Mouse (Mus musculus) lung, postnatal 25 days (tissue): ENCODE results near the gene Plekha6.

ENCODE experiments used
- DNase-seq: peaks from one replicate; pipeline ENCODE4 v3.0.0; 2022; ENCODE audit warnings: low spot score

Gene Plekha6

DNA sequence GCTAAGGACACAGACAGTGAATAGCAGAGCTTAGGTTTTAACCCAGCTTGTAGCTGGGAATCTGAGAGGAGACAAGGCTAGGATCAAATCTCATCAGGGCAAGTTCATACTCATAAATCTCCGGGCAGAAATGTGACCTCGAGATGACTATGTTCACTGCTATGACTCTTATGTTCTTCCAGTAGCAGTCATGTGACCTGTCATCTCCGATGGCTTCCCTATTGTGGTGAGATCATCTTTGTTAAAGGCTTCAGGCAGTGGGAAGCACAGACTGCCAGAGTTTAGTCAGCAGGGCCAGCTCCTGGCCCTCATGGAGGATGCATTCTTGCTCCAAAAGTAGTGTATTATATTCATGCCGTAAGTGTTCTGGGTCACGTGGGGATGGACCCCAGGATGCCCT lies 113.0 kb downstream of the Plekha6 start:
- no peak for DNase-seq

DNA sequence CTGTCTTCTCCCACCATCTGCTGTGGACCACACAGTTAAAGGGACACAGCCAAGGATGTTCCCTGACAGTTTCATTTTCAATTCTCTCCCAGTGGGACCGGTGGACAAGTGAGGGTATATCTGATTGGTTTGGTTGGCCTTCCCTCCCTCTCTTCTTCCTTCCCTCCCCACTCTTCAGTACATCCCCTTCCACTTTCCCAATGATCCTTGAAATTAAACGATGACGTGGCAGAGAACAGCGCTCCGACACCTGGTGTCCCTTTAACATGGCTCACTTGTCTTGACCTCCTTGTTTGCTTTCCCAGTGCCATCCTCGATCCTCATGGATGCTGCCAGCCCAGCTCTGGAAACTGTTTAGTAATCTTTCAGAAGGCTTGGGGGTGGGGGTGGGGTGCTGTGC lies 114.5 kb downstream of the Plekha6 start:
- no peak for DNase-seq

DNA sequence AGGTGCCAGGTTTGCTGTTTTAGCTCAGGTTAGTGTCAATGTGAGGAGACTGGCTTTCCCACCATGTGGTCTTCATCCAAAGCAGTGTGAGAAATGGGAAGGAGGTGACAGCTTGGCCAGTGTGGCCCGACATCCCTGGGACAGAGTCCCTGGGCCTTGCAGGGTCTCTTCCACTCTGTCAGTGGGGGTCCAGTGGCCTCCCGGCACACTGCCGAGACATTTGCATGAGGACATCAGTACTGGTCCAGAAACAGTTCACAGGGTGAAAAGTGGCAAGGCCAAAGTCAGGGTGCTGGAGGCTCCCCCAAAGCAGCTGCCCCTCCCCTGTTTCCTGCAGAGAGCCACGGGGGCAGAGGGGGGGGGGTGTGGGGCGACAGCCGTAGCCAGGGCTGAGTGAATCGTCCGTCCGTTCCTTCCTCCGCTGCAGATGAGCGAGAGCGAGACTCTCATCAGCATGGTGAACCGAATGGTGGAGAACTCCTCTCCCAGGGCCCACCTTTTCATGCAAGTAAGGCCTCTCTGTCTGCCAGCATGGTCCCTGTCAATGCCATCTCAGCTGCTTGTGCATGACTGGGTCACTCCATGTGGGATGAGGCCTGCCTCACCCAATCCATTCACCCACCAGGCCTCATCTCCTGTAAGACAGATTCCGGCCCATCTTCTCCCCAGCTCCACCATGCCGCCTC lies 115.1 kb downstream of the Plekha6 start:
- no peak for DNase-seq

DNA sequence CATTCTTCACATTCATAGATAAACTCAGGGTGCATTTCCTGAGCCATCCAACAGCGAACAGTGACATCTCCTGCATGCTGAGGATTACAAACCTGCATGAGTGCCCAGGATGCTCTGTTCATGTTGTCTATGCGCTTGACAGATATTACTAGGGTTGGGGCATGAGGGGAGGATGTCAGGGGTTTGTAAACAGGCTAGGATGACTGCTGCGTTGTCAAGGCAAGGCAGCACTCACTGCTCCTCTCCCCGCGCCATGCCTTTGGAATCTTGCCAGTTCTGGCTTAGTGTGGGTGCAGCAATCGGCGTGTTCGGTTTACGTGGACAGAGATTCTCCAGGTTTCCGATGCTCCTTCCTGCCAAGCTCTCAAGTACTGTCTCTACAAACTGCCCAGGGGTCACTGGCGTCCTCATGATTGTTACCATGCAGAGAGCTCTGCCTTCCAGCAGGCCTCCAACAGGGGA lies 115.7 kb downstream of the Plekha6 start:
- no peak for DNase-seq

DNA sequence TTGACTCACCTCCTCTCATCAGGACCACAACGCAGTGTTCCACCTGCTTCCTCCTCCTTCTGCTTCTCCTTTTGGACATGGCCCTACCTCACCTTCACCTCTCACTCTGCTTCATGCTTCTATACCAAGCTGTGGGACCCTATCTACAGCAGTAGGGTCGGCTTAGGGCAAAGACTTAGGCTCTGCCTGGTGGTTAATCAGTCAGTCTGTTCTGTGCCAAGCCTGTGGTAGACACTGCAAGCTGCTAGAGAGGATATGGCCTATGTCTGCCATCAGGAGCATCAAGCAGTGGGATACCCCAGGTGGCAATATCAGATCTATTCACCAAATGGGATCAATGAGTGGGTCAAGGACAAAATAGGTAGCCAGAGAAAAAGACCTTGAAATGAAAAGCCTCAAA lies 116.5 kb downstream of the Plekha6 start:
- DNase-seq, result no peak

DNA sequence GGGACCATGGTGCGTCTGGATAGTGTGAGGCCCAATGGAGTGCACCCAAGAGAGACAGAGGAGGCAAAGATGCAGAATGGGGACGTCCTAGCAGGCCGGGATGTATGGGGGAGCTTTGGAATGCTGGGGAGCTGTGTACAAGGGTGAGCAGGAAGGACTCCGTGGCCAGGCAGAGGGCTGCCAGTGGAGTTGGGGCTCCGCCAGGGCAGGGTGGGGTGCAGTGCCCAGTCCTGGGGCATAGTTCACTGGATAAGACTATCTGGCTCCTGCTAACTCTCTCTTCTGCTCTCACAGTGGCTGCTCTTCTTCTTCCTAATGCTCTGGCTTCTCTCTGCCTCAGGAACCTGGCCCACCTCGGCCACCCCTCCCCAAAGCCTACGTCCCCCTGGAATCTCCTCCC lies 121.9 kb downstream of the Plekha6 start:
- no peak for DNase-seq

DNA sequence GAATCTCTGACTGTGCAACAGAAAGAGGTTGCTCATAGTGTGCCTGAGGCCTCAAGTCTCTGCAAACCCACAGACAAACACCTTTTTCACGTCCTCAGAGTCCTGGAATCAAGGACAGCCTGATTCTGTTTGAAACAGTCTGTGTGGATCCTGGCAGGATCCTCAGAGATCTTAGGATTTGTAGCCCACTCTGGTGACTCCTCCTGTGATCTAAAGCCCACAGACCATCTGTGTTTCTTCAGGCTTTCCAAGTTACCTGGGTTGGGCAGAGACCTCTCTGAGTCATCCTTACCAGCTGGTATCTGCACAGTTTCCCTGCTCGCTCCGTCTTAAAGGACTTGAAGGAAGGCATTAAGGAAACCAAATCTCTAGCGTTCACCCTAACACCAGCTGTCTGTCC lies 123.0 kb downstream of the Plekha6 start:
- DNase-seq, result no peak

DNA sequence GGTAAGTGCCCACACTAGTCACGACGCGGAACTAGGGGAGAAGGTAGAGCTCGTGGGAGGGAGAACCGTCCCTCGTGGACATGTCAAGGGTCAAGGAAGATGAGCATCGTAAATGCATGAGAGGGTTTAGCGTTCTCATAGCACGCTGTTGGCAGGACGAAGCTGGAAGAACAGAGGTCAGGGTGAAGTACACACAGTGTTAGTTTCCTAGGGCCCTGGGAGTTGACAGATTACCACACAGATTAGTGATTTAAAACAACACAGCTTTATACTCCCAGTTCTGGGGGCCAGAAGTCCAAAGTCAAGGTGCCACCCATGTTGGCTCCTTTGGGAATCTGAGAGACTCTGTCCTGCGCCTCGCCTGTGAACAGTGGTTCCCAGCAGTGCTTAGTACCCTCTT lies 123.9 kb downstream of the Plekha6 start:
- DNase-seq, result no peak

DNA sequence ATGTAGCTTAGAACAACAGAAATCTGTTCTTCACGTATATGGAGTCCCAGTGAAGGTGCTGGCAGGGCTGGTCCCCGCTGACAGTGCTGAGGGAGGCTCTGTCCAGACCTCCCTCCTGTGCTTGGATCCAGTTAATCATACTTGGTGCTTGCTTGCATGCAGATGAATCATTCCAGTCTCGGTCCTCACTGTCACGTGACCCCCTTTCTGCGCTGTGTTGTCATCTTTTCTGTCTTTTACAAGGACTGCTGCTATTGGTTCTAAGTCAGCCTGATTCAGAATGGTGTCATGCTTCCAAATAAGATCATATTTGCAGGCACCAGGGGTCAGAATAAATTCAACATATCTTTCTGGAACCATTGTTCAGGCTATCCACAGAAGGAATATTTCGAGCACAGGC lies 127.9 kb downstream of the Plekha6 start:
- no peak for DNase-seq

DNA sequence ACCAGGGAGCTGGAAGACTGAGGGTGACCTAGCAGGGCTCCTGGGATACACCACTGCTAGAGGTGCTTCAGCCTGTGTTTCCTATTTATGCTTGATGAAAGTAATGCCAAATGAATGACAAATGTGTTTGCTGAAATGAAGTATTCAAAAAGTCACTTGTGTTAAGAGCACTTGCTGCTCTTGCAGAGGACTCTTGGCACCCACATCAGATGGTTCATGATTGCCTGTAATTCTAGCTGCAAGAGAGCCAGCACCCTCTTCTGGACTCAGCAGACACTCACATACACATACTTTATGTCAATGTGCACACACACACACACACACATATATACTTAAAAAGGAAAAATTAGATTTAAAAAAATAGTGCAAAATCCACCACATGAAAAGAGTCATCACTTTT lies 128.6 kb downstream of the Plekha6 start:
- peak; percentile 63 for DNase-seq

DNA sequence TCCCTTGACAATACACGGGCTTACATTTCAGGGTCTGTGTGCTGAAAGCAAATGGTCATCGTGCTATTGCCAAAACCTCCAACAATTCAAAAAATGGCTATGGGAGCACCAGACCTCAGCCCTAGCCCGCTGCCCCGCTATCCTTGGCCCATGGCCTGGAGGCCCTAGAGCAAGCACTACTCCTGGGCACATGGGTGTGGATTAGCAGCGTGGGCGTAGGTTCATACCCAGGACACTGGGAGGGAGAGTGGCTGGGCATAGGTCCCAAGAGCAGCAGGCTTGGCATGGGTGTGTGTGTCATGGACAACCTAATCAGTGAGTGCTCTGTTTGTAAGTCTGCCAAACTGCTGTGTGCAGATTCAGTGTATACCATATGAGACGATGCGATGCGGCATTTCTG lies 132.4 kb downstream of the Plekha6 start:
- DNase-seq, result peak; percentile 62

DNA sequence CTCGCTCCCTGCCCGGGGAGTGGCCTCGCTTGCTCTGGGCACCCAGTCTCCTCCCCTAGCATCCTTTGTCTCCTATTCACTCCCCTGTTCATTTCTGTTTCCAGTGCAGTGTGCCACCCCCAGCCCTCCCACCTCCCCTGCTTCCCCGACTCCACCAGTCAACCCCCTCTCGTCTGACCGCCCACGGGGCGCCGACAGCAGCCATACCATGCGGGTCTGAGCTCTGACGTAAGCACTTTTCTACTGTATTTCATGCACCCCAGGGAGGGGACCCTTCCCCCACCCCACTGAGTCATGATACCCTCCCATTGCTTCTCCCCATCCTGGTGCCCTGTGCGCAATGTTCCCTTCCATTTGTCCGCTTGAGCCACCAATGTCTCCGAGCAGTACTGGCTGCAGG lies 134.8 kb downstream of the Plekha6 start:
- no peak for DNase-seq

DNA sequence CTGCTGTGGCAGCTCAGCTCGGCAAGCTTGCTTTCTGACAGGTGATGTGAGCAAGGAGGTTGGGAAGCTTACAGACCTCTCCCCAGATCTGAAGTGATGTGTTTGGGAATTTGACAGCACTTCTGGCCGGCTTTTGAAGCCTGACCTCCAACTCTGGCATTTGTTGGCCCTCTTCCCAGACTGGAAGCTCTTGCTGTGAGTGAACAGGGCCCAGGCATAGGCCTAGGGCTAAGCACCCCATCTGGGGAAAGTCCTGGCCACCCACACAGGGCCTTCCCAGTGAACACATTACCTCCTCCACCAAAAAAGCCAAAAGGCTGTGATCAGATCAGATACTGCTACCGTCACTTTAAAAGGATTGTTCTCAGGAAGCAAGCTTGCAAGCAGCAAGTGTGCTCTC lies 138.5 kb downstream of the Plekha6 start:
- peak; percentile 59 for DNase-seq

DNA sequence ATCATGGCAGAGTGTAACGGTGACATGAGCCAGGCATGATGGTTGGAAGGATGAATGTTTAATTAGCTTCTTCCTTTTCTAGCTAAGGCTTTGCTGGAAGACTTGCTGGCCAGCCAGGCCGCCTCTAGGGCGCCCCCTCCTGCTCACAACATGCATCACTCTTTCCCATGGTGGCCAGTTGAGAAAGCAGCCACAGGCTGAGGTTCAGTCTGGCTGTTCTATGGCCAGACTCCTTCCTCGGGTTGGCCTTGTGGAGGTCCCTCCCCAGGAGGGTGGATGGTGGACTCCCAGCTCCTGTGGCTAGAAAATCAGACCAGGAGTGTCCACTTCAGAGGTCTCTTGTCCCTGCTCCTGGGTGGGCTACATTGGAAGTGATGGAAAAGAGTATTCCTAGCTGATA lies 142.8 kb downstream of the Plekha6 start:
- peak; percentile 79 for DNase-seq

DNA sequence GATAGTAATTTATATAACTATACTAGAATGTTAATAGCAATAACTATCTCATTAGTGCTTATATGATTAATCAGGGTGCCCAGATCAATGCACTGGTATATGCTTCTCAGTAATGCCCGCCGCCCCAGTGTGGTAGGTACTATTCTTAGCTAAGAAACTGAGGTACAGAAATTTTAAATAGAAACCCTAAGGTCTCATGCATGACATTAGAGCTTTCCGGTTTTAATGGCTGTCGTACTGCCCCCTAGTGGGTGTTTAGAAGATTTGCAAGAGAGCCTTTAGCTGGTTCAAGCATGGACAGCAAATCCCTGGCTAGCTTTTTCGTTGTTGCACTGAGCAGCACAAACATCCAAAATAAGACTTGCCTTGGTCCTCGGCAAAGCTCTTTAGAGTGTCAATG lies 143.3 kb downstream of the Plekha6 start:
- DNase-seq, result peak; percentile 42

DNA sequence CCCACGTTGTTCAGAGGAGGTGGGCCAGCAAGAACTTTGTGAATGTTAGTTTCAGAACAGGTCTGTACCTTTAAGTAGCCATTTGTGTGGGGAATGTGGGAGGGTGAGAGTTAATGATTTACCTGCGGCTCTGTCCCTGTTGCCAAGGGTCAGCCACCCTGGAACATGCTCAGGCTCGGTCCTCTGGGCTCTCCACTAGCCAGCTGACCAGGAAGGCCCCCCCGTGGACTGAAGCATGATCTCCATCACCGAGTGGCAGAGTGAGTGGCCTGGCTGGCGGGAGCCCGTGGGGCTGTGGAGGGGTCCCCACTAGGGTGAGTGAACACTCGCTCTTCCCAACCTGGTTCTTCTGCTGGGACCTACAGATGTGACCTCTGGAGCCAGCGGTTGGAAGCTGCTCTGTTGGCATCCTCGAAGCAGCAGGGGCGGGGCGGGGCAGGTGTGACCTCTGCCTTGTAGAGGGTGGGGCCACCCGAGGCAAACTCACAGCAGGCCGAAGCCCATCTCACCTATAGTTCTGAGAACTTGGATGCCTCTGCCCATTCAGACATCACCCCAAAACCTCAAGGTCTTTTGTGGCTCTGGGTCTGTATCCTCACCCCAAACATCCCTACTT lies 145.8 kb downstream of the Plekha6 start, which contains the start of gene Golt1a:
Gene Golt1a, plus strand, starts transcription at position 149 of the 616 bp plus-strand sequence.
- peak; percentile 38 for DNase-seq

DNA sequence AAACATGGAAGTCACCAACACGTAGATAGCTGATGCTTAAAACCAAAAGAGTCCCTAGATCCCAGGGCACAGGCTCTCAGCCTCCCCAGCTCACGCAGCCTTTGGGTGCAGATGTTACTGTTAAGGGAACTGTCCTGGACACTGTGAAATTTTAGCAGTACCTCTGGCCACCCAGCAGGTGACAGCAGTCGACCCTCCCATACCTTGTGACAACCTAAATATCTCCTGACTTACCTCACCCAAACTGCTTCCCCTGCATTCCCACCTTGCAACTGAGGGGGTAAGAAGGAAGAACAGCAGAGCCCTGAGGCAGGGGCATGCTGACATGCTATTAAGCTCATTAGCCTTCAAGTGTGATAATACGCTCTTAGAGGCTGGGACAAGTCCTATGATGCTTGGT lies 147.2 kb downstream of the Plekha6 start:
- no peak for DNase-seq

DNA sequence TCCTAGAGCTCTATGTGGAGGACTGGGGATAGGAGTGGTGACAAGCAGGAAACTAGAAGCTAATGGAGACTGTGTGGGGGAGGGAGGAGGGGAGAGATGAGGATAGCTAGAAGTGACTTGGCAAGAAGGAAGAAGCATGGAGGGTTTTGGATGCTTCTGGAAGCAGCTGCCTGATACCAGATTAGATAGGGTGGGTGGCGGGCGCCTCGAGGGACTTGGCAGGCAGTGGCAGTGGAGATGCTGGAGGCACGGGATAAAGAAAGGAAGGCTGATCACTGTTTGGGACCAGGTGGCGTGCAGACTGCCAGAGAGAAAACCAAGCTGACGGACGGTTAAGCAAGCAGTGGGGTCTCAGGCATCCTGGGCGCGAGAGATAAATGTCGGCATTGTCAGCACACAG lies 147.9 kb downstream of the Plekha6 start:
- no peak for DNase-seq

DNA sequence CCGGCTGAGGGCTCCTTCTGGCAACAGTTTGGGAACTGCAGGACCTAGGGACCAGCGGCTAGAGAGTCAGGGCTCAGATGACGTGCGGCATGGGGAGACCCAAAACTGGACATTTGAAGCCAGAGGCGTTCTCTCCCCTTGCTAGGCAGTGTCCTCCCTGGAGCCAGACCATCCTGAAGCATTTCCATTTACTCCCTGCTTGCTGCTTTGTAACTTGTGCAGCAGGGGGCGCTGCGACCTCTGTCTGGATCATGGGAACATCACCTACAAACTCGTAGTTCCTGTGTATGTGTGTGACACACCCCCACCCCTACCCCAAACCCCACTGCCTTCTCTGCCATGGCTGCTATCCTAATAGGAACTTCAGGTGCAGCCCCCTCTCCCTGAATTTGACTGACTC lies 150.4 kb downstream of the Plekha6 start:
- peak; percentile 68 for DNase-seq

DNA sequence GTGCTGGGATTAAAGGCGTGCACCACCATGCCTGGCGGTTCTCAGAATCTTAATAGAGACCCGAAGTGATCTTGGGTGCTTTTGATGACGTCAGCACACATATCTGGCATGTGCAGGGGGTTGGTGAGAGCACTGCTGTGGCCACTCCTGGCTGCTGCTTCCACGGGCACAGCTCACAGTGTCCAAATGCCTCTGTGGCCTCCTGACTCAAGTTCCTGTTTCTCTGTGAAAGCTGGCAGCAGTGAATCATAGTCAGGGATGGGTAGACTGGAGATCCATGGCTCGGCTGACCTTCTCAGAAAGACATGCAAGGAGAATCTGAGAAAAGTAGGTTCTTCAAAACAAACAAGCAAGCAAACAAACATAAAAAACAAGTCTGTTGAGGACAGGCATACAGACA lies 151.8 kb downstream of the Plekha6 start:
- DNase-seq, result no peak

DNA sequence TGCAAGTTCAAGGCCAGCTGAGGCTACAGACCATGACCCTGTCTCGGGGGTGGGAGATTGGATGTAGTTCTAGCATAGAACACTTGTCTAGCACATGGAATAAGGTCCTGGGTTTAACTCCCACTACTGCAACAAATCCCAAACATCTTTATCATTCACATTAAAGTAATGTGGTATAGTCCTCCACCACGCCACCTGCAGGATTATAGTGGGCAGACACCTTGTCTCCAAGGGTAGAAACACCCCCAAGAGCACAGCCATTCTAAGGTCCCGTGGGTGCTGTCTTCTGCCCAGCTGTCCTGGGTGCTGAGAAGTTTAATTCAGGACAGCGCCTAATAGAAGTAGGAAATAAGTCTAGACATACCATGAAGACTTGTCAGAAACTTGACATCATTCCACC lies 152.6 kb downstream of the Plekha6 start:
- no peak for DNase-seq

DNA sequence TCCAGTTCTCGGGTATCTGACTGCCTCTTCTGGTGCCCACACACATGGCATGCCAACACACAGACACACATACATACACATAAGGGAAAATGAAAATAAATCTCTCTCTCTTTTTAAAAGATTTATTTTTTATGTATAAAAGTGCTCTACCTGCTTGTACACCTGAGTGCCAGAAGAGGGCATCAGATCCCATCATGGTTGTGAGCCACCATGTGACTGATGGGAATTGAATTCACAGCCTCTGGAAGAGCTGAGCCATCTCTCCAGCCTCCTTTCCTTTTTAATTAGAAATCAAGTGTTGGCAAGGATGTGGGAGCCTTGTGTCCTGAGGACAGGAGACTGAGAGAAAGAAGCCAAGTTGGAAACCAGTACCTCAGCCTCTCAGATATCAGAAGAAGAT lies 153.1 kb downstream of the Plekha6 start:
- DNase-seq, result no peak

DNA sequence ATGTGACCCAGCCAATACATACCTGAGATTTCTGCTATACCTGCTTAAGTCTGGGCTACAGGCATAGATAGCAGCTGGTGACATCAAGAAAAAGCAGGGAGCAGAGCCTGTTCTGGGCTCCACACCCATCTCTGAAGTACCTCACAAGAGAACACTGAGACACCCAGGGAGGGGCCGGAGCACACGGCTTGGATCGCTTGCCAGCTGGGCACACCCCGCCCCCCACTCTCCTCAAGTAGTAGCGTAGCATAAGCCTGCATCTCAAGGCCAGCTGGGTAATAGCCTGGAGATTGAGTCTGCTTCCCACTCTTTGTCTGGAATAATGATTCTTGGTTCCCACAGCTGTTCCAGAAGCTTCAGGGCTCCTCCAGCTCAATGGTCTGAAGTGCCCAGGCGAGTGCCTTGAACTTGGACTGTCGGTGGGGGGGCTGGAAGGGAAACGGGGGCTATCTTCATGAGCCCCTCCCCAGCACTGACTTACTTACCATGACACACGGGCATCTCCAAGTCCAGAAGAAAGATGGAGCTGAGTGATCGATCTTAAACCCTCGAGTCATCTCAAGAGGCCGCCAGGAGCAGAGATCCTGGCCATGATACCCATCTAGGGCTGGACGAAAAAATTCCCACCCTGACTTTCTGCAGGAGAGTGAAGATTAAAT lies 157.4 kb downstream of the Plekha6 start, which contains the start of gene Kiss1:
Gene Kiss1, plus strand, starts transcription at position 609 of the 659 bp plus-strand sequence.
- DNase-seq, result peak; percentile 65
